Mouse (Mus musculus): ENCODE measurements around the gene Wfdc10.
"Not testable (repeated sequence)": the region's sequence is repeated elsewhere in the genome, so short reads cannot be mapped to it uniquely, and the experiment has no call there.

Wfdc10 gene

DNA sequence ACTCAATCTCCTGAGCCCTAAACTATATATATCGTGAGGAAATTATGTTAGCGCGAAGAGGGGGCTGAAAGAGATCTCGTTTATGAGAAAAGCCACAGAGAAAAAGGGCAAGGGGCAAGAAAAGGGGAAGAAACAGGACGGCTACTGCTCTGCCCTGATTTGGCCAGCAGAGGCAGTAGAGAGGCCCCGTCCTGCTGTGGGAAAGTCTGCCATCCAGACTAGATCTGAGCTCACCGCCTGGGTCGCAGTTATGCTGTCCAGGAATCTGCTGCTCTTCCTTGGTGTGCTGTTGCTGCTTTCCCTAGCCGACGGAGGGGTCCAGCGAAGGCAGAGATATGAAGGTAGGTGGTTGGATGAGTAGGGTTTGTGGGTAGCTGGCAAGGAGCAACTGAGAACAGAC is at the start of gene Wfdc10:
Gene Wfdc10 (plus strand): TSS at position 189 of the 400 bp plus-strand sequence.
- DNase-seq (ENCODE audit: low spot score), result peak; percentile 8

DNA sequence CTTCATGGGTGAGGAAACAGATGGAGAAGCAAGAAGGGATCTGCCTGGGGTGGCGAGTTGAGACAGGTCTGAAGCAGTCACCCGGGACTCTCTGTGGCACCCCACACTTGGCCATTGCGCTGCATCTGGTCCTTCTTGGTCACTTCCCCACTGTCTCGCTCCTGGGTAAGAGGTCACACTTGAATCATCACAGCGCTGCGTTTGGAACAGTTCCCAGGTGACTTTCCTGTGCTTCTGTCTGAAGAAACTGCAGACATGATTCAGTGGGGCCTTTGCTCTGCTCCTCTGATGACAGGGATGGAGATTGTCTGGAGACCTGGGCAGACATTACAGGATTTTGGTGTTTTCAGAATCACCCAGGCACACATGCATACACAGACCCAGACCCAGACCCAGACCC is 47.1 kb upstream of the Wfdc10 start:
- no peak for DNase-seq (ENCODE audit: low spot score)

DNA sequence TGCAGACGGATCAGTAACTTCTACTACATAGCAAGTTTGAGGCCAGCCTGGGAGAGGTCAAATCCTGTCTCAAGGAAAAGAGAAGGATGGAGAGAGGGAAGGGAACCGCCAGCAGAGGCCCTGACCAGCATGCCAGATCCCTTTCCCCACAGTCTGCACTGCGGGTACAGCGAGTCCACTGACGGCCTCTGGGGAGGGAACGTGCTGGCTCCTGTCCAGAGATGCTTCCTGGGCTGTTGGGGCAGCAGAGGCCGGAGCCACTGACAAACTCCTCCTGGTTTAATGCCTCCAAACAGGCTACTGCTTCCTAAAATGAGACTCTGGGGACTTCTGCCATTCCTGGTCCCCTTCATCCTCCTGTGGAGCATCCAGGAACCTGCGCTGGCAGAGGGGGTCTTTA is 42.4 kb upstream of the Wfdc10 start, which contains the start of the genes Wfdc6b and Wfdc8:
Gene Wfdc6b (plus strand): TSS at position 52 of the 400 bp plus-strand sequence.
Gene Wfdc8 (minus strand): TSS at position 156 of the 400 bp plus-strand sequence.
- not testable (repeated sequence) for DNase-seq (ENCODE audit: low spot score)

DNA sequence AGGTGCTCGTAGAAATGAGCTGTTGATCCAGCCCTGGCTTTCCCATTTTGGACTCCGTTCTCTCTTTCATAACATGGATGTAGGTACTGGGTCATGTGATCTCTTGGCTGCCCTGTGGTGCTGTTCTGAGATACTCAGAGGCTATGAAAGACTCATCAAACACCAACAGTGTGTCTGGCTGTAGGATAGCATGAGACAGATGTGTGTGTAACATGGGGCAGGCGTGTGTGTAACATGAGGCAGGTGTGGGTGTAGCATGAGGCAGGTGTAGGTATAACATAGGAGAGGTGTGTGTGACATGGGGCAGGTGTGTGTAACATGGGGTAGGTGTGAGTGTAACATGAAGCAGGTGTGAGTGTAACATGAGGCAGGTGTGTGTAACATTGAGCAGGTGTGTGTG is 40.5 kb upstream of the Wfdc10 start:
- DNase-seq (ENCODE audit: low spot score), result no peak

DNA sequence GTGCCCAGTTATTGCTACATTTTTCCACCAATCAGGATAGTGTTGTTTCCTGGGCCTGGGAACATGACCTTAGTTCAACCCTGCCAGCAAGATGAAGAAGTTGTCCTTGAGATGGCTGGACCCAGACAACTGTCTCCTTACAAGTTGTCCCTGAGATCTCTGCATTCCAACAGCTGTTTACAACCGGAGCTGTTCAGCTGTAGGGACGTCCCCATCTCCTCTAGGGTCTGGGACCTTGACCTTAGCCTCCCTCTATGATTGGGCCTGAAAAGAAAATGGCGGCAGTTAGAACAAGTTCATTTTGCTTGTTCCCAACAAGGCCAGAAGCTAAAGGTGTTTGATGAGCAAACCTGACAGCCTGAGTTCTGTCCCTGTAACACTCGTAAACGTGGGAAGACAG is 36.8 kb upstream of the Wfdc10 start:
- DNase-seq (ENCODE audit: low spot score), result no peak

DNA sequence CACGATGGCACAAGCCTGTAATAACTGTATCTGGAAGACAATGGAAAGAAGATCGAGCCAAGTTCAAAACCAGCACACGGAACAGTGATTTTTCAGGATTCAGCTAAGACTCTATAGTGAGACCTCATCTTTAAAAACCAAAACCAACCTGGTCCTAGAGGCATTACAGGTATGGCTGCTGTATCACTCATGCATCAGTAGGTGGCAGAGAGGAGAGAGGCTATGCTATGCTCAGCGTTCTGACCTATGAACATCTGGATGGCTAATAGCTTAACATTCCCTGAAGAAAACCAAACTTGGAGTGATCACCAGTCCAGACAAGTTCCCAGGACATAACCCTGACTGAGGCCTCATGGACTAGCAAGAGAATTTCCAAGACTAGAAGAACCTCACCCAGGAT is 34.1 kb upstream of the Wfdc10 start:
- DNase-seq (ENCODE audit: low spot score), result no peak

DNA sequence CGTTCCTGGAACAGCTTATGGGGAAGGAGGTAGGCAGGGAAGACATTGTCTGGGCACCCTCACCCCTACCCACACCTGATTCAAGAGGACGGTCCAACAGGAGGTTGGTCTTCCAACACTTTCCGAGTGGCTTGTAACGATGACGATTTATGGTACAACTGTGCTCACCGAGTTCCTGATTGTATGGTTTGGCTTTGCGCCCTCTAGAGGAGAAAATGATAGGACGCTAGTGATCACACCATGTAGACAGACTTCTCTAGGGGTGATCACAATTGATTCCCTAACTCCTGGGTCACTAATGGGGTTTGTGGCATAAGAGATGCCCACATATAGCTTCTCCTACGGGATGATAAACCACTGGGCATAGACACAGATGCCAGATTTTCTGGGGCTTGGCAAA is 20.6 kb upstream of the Wfdc10 start:
- DNase-seq (ENCODE audit: low spot score), result no peak

DNA sequence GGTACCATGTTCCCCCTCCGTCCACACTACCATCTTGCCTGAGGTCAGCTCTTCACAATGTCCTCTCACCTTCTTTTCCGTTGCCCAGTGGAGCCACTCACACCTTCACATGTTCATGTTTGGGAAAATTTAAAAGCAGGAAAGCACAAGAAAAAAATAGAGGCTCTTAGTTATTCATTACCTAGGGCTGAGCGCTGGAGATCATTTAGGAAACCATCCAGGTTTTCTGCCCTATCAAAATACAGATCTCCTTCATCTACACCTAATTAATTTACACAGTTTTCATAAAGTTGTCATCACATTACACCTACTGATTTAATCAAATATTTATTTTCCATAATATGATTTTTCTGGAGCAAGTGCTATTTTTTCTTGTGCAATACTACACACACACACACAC is 17.1 kb upstream of the Wfdc10 start, which contains the start of gene Wfdc16:
Gene Wfdc16 (minus strand): TSS at position 101 of the 400 bp plus-strand sequence.
- DNase-seq (ENCODE audit: low spot score), result no peak

DNA sequence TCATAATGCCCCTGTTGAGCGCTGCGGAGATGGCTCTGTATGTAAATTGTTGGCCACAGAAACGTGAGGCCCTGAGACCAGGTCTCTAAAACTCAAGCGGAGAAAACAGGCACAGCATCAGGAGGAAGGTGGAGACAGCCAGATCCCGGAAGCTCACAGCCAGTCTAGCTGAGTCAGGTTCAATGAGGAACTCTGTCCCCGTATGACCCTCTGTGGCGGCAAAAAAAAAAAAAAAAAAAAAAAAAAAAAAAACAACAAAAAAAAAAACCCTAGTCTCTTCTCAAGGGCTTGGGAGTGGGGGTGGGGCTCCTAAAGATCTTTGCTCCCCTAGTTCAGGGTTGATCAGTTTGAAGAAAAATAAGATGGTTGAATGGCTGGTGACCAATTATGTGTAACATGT is 14.7 kb upstream of the Wfdc10 start:
- no peak for DNase-seq (ENCODE audit: low spot score)

DNA sequence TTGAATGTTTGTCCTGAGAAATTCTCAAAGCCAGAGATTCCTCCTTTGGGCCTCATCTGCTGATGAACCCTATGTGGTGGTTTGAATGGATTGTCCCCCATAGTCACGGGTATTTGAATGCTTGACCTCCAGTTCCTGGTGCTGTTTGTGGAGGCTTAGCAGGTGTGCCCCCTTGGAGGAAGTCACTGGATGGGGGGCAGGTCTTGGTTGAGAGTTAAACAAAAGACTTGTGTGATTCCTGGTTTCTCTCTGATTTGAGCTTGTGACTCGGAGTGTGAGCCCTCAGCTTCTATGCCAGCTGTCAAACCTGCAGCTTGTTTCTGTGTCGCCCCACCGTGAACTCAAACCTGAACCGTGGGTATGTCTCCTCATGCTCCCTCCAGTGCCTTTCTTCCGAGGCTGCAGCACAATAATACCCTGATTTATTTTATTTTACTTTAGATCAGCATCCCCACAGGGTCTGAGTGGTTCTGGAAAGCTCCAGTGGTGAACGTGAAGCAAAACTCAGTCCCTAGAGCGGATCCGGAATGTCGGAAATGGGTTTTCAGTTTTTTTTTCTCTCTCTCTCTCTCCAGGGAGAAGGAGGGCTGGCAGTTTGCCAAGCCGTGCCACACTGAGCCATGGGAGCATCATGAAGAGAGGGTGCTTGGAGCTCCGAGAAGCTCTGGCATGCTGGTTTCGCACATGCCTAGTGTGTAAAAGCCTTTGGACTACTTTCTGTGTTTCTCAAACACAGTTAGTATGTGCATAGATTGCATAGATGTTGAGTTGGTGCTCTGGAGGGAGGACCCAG is 13.8 kb upstream of the Wfdc10 start:
- no peak for DNase-seq (ENCODE audit: low spot score)

DNA sequence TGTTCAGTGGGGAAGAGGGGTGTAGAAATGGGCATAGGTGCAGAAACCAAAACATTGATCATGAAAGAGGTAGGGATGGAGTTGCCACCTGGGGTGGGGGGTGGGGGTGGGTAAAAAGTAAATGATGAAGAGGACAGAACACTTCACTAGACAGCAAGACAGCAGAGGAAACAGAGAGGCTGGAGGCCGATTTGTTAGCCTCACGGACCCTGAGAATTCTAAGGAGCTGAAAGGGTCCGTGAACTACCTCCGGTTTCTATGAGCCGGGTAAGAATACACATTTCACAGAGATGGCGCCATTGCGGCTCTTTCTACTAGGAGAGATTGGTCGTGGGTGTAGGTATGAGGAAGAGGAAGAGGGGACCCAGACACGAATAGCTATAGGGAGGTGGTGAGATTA is 637 bp downstream of the Wfdc10 start, which contains the start of gene Wfdc9:
Gene Wfdc9 (minus strand): TSS at position 101 of the 400 bp plus-strand sequence.
- DNase-seq (ENCODE audit: low spot score), result no peak

DNA sequence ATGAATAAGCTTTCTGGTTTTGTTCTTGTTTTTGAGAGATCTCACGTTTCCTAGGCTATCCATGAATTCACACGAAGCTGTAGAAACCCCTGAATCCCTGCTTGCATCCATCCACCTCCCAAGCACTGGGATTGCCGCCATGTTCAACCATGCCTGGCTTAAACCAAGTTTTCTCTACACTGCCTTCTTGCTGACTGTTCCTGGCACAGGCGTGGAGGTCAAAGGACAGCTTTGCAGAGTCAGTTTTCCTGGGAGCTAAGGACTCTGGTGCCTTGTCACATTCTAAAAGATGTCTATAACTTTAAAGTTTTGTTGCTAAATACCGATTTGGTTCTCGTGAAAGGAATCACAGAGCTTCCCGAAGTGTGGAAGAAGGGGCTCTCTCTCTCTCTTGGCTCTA is 9.0 kb downstream of the Wfdc10 start:
- DNase-seq (ENCODE audit: low spot score), result no peak

DNA sequence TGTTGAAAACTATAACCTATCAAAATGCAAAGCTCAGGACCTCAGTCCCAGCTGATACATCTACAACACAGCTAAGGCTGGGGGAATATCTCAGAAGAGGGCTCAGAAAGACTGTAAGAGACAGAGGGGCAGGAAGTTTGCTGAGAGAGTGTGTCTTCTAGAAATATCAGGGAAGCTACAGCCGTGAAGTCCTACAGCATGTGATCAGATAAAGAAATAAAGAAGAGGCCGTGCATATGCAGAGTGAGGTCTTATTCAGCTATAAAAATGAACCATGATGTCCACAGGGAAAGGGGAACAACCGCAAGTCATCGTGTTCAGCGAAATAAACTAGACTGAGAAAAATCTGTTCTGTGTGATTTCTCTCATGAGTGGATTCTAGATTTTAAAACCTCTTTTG is 14.4 kb downstream of the Wfdc10 start:
- DNase-seq (ENCODE audit: low spot score), result no peak

DNA sequence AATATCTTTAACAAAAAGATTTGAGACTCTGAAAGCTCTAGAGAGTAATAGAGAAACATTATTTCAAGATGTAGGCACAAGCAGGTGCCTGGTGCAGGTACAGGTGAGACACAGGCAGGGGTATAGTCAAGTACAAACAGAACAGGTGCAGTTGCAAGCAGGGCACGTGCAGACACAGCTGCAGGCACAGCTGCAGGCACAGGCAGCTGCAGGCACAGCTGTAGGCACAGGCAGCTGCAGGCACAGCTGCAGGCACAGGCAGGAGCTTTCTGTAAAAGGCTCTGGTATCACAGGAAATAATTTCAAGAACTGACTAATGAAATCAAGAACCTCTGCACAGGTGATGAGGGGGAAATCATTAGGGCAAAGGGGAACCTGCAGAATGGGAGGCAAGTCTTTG is 15.1 kb downstream of the Wfdc10 start:
- no peak for DNase-seq (ENCODE audit: low spot score)

DNA sequence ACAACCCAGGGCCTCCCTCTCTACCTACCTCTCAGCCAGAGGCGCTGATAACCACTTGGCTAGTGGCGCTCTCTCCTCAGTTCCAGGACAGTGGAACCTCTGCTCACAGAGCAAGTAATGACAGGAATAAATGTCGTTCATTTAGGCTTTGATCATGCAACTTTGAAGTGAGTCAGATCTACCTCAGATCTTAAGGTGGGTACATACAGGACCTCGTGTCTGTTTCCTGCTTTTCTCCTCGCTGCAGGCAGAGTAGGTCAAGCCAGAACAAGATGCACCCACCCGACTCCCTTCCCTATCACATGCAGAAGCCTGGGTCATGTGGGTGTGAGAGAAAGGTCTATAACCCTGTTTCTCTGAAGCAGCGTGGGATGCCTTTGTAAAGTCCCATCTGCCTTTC is 18.1 kb downstream of the Wfdc10 start, which contains the start of gene Wfdc11:
Gene Wfdc11 (minus strand): TSS at position 101 of the 400 bp plus-strand sequence.
- DNase-seq (ENCODE audit: low spot score), result no peak

DNA sequence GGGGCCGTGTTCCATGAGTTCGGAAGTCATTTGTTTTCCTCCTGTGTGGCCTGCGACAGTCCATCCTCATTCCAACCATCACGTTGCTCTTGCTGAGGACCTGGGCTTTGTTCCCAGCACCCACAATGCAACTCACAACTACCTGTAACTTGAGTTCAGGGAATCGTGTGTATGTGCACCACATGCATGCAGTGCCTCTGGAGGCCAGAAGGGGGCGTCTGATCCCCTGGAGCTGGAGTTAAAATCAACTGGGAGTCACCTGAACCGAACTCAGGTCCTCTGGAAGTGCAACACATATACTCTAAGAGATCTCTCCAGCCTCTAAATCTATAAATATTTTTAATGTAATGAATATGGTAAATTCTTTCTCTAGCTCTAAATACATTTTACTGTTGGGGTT is 20.3 kb downstream of the Wfdc10 start:
- no peak for DNase-seq (ENCODE audit: low spot score)

DNA sequence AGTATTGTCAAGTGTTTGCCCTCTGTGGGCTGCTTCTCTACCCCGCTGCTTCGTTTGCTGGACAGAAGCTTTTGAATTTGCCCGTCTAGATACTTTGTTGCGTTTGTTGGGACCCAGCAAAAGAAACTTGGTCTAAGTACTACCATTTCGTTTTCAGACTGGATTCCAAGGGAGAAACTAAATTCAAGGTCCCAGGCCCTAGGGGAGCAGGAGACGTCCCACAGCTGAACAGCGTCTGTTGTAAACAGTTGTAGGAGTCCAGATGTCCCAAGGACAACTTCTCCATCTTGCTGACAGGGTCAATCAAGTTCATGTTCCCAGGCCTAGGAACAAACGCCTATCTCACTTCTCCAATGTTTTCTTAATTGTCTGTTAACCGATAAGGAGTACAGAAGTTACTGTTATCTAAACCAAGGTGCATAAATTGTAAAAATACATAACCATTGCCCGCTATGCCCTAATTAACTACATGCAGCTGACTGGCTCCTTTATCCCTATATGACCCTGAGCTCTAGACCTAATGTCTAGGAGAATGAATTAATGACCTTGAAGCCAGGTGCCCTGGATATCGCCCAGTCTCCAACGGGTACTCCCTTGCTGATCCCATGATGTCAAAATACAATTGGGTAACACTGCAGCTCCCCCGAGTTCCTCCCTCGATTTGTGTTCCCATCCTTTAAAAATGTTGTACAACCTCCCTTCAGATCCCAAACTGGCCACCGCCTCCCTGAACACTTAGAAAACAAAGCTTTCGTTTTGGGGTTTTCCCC is 21.3 kb downstream of the Wfdc10 start:
- no peak for DNase-seq (ENCODE audit: low spot score)

DNA sequence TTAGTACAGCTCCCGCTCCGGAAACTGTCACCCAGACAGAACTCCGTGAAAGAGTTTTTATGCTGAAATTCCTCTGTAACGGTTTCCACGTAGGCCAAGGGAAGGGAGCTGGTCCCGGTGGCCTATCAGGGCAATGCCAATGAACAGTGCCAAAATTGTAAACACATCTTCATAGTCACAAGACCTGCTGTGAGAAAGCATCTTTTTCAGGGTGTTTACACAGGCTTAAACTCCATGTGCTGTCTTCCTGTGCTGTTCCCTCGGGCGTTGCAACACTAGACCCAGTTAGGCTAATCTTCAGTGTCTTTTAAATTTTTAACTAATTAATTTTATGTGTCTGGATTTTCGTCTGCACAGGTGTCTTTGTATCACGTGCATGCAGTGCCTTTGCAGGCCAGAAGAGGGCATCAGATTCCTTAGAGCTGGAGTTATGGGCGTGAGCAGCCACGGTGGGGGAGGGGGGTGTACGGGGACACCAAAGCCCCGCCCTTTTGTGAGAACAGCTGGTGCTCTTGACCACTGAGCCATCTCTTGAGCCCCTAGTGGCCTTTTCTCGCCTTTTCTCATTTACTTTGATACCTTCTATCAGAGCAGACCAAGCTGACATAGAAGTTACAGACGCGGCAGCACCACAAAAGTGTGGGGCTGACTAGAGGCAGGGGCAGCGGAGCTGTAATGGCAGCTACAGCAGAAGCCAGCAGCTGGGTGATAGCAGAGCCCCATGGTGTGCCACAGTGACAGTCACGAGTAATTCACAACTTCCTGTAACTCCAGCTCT is 23.2 kb downstream of the Wfdc10 start:
- peak; percentile 33 for DNase-seq (ENCODE audit: low spot score)

DNA sequence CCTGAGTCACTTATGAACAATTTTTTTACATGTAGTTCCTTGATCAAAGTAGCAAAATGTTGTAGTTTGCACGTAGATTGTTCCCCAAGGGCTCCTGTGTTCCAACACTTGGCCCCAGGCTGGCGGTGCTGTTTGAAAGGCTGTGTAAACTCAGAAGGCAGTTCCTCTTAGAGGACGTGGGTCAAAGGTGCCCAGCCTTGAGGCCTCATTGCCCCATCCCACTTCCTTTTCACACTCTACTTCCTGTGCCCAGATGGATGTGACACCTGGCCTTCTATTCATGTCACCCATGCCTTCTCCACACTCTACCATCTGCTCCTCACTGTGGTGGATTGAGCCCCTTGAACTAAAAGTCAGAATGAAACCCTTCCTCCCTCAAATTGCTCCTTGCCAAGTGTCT is 24.1 kb downstream of the Wfdc10 start:
- no peak for DNase-seq (ENCODE audit: low spot score)

DNA sequence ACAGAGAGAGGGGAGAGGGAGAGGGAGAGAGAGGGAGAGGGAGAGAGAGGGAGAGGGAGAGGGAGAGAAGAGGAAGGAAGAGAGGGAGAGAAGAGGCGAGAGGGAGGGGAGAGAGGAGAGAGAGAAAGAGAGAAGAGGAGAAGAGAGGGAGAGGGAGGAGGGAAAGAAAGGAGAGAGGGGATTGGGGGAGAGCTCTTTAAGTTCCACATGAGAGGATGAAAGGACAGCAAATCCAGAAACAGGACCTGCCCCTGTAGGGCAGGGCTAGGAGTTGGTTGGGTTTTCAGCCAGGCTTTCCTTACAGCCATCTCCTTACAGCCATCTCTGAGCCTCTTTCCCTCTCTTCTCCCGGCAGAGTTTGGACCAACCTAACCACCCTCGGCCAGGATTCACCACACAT is 29.0 kb downstream of the Wfdc10 start, which contains the start of gene Wfdc13:
Gene Wfdc13 (plus strand): TSS at position 301 of the 400 bp plus-strand sequence.
- no peak for DNase-seq (ENCODE audit: low spot score)

DNA sequence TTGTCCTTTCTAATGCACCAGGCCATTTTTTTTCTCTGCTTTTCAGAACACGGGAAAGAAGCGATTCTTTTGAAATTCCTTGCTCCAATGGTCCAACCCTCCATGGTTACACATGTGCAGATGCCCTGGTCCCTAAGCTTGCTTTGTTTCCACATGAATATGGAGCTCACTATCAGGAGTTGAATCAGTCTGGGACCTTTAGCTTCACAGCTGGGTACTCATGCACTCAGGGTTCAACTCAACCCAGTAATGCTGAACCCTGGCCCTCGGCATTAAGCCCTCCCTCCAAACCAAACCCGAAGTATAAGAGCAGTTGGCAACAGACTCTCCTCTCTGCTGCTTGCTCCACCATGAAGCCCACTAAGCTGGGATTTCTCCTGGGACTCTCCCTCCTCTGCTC is 42.4 kb downstream of the Wfdc10 start, which contains the start of gene Spint4:
Gene Spint4 (plus strand): TSS at position 301 of the 400 bp plus-strand sequence.
- DNase-seq (ENCODE audit: low spot score), result no peak

DNA sequence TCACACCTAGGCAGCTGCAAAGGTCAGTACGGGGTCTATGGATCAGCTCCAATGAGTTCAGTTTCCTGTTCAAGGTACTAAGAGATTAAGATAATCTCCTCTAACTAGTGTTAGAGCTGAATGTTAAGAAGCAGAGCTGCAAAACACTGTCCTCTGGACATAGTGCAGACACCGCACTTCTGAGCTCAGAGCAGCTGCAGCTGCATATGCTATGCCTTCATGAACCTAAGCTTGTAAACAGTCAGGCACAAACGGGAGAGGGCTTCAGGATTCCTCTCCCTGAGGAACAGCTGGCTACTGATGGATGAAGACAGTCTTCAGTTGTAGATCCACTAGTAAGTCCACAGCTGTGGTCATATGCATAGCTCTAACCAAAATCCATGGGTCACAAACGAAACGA is 45.1 kb downstream of the Wfdc10 start:
- no peak for DNase-seq (ENCODE audit: low spot score)

Measured in spleen, adult 12 weeks (tissue).